Mouse (Mus musculus) small intestine, adult 2 months (tissue): ENCODE data around the gene Ccdc163.

Experiments used
- CTCF ChIP-seq: fragments of 200-500 bp; IDR thresholded peaks from 2 replicates; pipeline ENCODE4 v1.5.1; 2012; ENCODE audit warnings: low read depth, mild to moderate bottlenecking, control low read depth, inconsistent platforms, low read length, moderate library complexity, mixed read lengths; ENCODE audit not compliant: insufficient replicate concordance, insufficient read length; ENCODE audit errors: extremely low read depth
- POLR2A ChIP-seq: fragments of 200-500 bp; IDR thresholded peaks from 2 replicates; pipeline ENCODE4 v1.6.1; 2012; ENCODE audit warnings: low read depth, mild to moderate bottlenecking, control low read depth, inconsistent platforms, low read length, moderate library complexity

DNA sequence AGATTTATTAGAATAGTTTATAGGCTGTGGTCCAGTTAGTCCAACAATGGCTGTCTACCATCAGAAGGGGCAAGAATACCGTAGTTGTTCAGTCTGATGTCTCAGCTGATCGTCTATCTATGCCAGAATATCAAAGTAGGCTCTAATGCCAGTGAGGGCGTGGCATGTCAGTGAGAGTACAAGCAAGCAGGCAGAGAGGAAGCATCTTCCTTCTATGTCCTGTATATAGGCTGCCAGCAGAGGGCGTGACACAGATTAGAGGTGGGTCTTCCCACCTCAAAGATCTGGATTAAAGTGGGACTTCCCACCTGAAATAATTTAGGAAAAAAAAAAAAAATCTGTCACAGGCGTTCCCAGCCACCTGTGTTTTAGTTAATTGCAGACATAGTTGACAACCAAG lies 91.6 kb downstream of the Ccdc163 start:
- no peak for TF ChIP-seq CTCF
- no peak for TF ChIP-seq POLR2A
